Mouse (Mus musculus) olfactory bulb, adult 2 months (tissue): ENCODE measurements around the gene Ncan.

Experiments used
- CTCF ChIP-seq: fragments of 200-500 bp; IDR thresholded peaks from 2 replicates; pipeline ENCODE4 v1.5.1; 2012; ENCODE audit warnings: low read depth, mild to moderate bottlenecking, low read length, moderate library complexity; ENCODE audit not compliant: insufficient read depth
- POLR2A ChIP-seq: fragments of 200-500 bp; IDR thresholded peaks from 2 replicates; pipeline ENCODE4 v1.6.1; 2012; ENCODE audit warnings: mild to moderate bottlenecking, low read depth, low read length, moderate library complexity; ENCODE audit not compliant: insufficient read depth

DNA sequence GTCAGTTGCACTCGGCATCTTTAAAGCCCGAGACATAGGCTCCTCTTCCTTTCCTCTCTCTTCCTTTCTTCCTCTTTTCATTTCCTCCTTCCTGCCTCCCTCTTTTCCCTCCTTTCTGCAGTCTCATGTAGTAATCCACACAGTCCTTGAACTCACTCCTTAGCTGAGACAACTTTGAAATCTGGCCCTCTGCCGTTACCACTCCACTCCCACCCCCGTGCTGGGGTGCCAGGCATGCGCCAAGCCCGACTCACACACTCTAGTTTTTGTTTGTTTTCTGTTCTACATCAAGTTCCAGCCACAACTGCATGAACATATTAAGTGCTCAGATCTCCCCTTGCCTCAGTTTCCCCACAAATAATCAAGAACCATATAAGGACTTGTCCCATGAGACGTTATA is 15.8 kb downstream of the Ncan start:
- no peak for TF ChIP-seq CTCF
- TF ChIP-seq POLR2A: no peak
